Mouse (Mus musculus) embryonic facial prominence, embryonic 13.5 days (tissue): ENCODE results near the gene Slc27a5. TPM values are rescaled to one million over a fixed set of nuclear protein-coding genes. Genes with fewer than 3 reads are reported as not detected.

Source experiments
- ATAC-seq: fragments of 200-750 bp; cut with Nextera tagmentation; 2 replicates; pipeline ENCODE4 v1.8.0; 2017; ENCODE audit warnings: low read depth; ENCODE audit not compliant: insufficient number of reproducible peaks, insufficient read depth, low FRiP score, low TSS enrichment
- H3K27ac ChIP-seq: fragments of 300-500 bp; sonication (generic); 2 replicates; pipeline ENCODE4 v1.5.1; 2015; ENCODE audit warnings: moderate library complexity, mild to moderate bottlenecking, inconsistent platforms
- H3K27me3 ChIP-seq: fragments of 300-500 bp; sonication (generic); 2 replicates; pipeline ENCODE4 v1.6.1; 2015; ENCODE audit warnings: mild to moderate bottlenecking, inconsistent platforms
- H3K36me3 ChIP-seq: fragments of 300-500 bp; sonication (generic); 2 replicates; pipeline ENCODE4 v1.6.1; 2015; ENCODE audit warnings: mild to moderate bottlenecking, inconsistent platforms
- H3K4me1 ChIP-seq: fragments of 300-500 bp; sonication (generic); 2 replicates; pipeline ENCODE4 v1.6.1; 2015; ENCODE audit warnings: inconsistent platforms
- H3K4me2 ChIP-seq: fragments of 300-500 bp; sonication (generic); 2 replicates; pipeline ENCODE4 v1.6.1; 2015; ENCODE audit warnings: moderate library complexity, mild to moderate bottlenecking, inconsistent platforms
- H3K4me3 ChIP-seq: fragments of 300-500 bp; sonication (generic); 2 replicates; pipeline ENCODE4 v1.5.1; 2015; ENCODE audit warnings: mild to moderate bottlenecking, inconsistent platforms
- H3K9ac ChIP-seq: fragments of 300-500 bp; sonication (generic); 2 replicates; pipeline ENCODE4 v1.6.1; 2015; ENCODE audit warnings: mild to moderate bottlenecking, inconsistent platforms
- H3K9me3 ChIP-seq: fragments of 300-500 bp; sonication (generic); 2 replicates; pipeline ENCODE4 v1.6.1; 2016; ENCODE audit warnings: inconsistent platforms
- WGBS: fragments of 180-500 bp; shearing (Covaris S2); methylation state at CpG from one replicate; pipeline ENCODE4 v1.1.7; 2015; ENCODE audit warnings: mixed read lengths; 5-methylcytosine and 5-hydroxymethylcytosine counted together
- polyA plus RNA-seq: library from polyadenylated mRNA; unstranded; fragments of >200 nt; fragmentation: Nextera tagmentation; extraction: Ambion mirVana; gene quantifications from 2 replicates; pipeline ENCODE4 v1.2.1, GENCODE M21; 2015

The Slc27a5 gene
- polyA plus RNA-seq, 1 experiment from 2014 or later: 0.11 TPM

DNA sequence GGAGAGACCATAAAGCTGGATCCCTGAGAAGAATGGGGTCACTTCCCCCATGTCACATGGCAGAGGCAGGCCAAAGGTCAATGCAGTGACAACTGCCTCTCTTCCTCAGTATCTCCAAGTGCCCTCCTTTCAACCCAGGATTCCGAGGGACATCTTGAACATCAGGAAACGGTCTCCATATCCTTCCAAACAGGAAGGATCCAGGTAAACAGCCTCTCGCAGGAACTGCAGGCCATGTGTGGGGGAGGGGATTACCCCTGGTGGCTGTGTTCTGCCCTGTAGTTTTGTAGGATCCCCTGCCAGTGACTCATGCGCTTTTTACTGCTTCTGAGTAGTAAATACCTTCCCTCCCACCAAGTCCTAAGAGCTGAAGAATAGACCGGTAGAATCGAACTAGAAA is 18.2 kb downstream of the Slc27a5 start:
- Histone ChIP-seq H3K27me3 (no peaks in the 10 kb centered on the region), H3K9ac (no peak overlapping the region), H3K4me3 (no peak overlapping the region), H3K36me3 (peaks cover 11% of the 10 kb centered on the region), H3K4me1 (peaks cover 14% of the 10 kb centered on the region), H3K27ac (no peak overlapping the region), H3K4me2 (no peak overlapping the region), H3K9me3 (no peaks in the 10 kb centered on the region)
- ATAC-seq: no peak
- WGBS: 69% methylated on average over 6 of the region's 6 CpGs

DNA sequence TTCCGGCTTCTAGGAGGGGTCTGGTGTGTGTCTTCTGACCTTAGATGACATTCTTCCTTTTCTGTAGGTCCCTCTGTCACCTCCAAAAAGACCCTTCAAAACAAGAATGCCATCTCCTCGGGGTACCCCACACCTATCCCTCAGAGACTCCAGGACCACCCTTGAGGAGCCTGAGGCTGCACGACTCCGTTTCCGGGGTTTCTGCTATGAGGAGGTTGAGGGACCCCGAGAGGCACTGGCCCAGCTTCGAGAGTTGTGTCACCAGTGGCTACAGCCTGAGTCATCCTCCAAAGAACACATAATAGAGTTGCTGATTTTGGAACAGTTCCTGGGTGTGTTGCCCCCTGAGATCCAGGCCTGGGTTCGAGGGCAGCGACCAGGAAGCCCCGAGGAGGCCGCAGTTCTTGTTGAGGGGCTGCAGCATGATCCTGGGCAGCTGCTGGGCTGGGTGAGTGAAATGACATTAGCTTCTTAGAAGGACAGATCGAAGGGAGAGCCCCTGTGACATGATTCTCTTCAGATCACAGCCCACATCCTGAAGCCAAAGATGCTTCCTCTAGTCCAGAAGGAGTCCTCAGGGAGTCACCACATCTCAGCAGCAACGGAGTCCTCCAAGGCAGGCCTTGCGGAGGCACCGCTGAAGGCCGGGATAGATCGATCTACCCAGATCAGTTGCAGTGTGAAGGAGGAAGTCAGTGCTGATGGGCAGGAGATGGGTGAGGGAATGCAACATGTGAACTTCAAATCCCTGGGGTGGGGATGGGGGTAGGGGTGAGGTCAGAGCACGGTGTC is 18.9 kb downstream of the Slc27a5 start:
- 84% methylated on average over 18 of the region's 18 CpGs for WGBS
- Histone ChIP-seq H3K27ac (peak overlapping the region; percentile 94; the same call in 1 of the 2 replicates), H3K4me3 (peak overlapping the region; percentile 63; the same call in 1 of the 2 replicates), H3K36me3 (peaks cover 11% of the 10 kb centered on the region), H3K9me3 (no peaks in the 10 kb centered on the region), H3K27me3 (no peaks in the 10 kb centered on the region), H3K4me2 (peak overlapping the region; percentile 78), H3K9ac (0 out of 2 replicates have a peak overlapping the region, but pooled peaks have one; percentile 76), H3K4me1 (peaks cover 14% of the 10 kb centered on the region)
- no peak for ATAC-seq

DNA sequence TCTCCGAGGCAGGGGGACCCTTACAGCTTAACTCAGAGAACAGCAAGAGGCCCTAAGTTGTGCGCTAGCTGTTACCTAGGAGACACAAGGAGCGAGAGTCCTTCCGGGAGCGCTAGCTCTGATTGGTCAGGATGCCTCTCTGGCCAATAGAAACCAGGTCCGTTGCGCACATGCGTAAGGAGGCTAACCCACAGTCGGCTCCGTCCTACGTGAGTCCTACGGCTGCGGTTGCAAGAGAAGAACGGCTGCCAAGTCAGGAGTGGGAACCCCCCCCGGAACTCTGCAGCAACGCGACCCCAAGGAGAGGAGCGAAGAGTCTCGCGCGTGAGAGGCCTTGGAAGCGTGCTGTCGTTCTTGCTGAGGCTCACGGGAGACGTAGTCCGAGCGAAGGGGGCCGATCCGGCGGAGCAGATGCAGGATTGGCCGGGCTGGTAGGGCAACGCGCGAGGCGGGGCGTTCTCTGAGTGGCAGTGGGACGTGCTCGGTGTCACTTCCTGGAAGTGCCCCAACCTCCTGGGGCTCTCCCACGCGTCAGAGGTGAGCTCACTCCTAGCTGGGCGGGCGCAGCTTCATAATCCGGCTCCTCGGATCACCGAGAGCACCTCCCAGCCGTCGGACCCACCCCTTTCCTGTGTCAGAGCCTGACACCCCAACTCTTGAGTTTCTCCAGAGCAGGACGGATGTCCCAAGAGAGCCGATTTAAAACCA is 20.2 kb downstream of the Slc27a5 start, which contains the start of gene Zfp446:
TSS of gene Zfp446 (plus strand) at position 167 of the 708 bp plus-strand sequence.
- under 1% methylated on average over 49 of the region's 49 CpGs for WGBS
- Histone ChIP-seq H3K4me3 (peak within 1 kb of the TSS; percentile 63), H3K4me1 (peaks cover 14% of the 10 kb centered on the region), H3K27me3 (no peaks in the 10 kb centered on the region), H3K9ac (peak within 1 kb of the TSS; percentile 76), H3K36me3 (peaks cover 16% of the 10 kb centered on the region), H3K9me3 (no peaks in the 10 kb centered on the region), H3K27ac (peak within 1 kb of the TSS; percentile 94), H3K4me2 (peak within 1 kb of the TSS; percentile 78)
- peak; percentile 98 for ATAC-seq

DNA sequence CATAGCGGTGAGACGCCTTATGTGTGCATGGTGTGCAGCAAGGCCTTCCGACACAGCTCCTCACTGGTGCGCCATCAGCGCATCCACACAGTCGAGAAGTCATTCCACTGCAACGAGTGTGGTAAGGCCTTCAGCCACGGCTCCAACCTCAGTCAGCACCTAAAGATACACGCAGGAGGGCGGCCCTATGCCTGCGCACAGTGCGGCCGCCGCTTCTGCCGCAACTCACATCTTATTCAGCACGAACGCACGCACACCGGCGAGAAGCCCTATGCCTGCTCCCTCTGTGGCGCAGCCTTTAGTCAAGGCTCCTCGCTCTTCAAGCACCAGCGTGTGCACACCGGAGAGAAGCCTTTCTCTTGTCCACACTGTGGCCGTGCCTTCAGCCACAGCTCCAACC is 27.1 kb downstream of the Slc27a5 start:
- Histone ChIP-seq H3K9me3 (no peaks in the 10 kb centered on the region), H3K4me1 (peaks cover 11% of the 10 kb centered on the region), H3K4me2 (no peak overlapping the region), H3K27me3 (no peaks in the 10 kb centered on the region), H3K9ac (no peak overlapping the region), H3K36me3 (peaks cover 49% of the 10 kb centered on the region), H3K4me3 (no peak overlapping the region), H3K27ac (no peak overlapping the region)
- 96% methylated on average over 25 of the region's 25 CpGs for WGBS
- no peak for ATAC-seq

DNA sequence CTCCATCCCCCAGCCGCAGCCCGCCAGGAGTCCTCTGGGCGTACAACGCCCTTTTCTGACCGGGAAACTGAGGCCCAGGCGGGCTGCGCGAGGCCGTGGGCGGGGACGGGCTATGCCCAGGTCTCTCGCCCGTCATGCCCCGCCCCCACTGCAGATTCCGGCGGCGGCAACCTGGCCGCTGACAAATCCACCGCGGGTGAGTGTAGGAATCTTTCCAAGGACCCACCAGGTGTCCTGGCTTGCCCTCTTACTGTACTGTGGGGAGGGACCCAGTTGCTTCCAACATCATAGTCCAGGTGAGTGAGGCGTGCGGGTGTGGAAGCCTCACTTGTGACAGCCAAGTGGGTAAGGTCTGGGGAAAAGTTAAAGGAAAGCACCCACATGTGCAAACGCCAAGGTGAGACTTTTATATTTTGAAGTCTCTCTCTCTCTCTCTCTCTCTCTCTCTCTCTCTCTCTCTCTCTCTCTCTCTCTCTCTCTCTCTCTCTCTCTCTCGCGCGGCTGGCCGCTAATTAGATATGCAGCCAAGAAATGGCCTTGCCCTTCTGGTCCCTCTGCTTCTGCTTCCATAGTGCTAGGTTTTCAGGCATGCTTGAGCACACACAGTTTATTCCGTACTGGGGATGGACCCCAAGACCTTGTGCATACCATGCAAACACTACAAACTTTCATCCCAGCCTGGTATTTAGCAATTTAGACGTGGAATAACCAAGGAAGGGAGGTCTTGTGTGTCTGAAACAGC is 31.7 kb downstream of the Slc27a5 start:
- Histone ChIP-seq H3K9me3 (no peaks in the 10 kb centered on the region), H3K4me1 (peaks cover 16% of the 10 kb centered on the region), H3K27me3 (no peaks in the 10 kb centered on the region), H3K9ac (peak overlapping the region; percentile 87), H3K4me2 (peak overlapping the region; percentile 86), H3K36me3 (peaks cover 28% of the 10 kb centered on the region), H3K4me3 (peak overlapping the region; percentile 79), H3K27ac (peak overlapping the region; percentile 89)
- under 1% methylated on average over 29 of the region's 29 CpGs for WGBS
- peak; percentile 34; the same call in 1 of the 2 replicates for ATAC-seq

DNA sequence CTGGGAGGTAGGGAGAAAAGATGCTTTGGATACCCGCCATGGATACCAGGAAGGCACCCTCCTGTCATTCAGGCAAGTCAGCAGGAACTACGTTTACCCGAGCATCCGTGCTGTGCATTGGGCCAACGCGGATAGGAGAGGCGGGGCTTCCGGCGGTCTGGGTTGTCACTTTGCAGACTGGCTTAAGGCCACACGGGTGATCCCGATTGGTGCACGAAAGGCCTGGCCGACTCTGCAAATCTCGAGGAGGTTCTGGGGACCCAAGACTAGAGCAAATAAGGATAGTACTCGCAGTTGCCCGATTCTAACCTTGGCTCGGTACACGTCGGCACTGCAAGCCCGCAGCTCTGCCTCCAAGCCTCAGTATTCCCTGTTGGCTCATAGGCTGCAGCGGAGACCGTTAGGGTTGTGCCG is 32.3 kb downstream of the Slc27a5 start, which contains the start of gene Zfp324:
TSS of gene Zfp324 (plus strand) at position 161 of the 414 bp plus-strand sequence.
- ATAC-seq: peak; percentile 84
- H3K4me1 ChIP-seq: peaks cover 16% of the 10 kb centered on the region
- WGBS: under 1% methylated on average over 23 of the region's 23 CpGs

DNA sequence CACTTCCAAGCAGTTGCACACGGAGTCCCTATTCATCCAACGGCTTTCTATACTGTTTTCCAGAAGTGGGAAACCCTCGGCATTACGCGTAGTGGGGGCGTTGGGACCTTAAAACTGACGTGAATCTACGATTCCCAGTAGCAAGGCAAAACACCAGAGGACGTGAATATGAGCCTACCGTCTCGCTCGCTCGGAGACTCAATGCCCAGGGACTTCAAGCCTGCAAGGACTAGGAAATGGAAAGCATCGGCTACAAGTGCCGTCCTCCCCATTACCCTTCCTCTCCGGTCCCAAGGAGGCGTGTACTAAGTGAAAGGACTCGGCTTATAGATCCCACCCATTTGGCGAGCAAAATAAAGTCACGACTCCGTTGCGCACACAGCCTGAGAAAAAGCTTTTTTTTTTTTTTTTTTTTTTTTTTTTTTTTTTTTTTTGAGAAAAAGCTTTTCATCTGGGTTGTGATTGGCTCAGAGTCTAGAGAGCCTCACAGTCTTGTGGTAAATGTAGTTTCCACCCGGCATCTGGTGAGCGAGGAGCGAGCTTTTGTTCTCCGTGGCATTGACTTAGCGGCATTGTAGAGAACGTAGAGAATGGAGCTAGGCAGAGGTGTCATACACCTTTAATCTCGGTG is 36.4 kb downstream of the Slc27a5 start:
- Histone ChIP-seq H3K4me2 (peak overlapping the region; percentile 64), H3K9me3 (no peaks in the 10 kb centered on the region), H3K27ac (peak overlapping the region; percentile 95), H3K36me3 (no peaks in the 10 kb centered on the region), H3K4me3 (peak overlapping the region; percentile 54), H3K4me1 (peaks cover 7% of the 10 kb centered on the region), H3K9ac (peak overlapping the region; percentile 79), H3K27me3 (no peaks in the 10 kb centered on the region)
- peak; percentile 61; the same call in 1 of the 2 replicates for ATAC-seq
- WGBS: 3% methylated on average over 29 of the region's 29 CpGs

More for the DNA sequence above, 32.3 kb downstream of the Slc27a5 start, which contains the start of gene Zfp324:
- Histone ChIP-seq H3K27me3 (no peaks in the 10 kb centered on the region), H3K4me2 (peak within 1 kb of the TSS; percentile 86), H3K9ac (peak within 1 kb of the TSS; percentile 87), H3K27ac (peak within 1 kb of the TSS; percentile 89), H3K9me3 (no peaks in the 10 kb centered on the region), H3K36me3 (peaks cover 23% of the 10 kb centered on the region), H3K4me3 (peak within 1 kb of the TSS; percentile 79)

DNA sequence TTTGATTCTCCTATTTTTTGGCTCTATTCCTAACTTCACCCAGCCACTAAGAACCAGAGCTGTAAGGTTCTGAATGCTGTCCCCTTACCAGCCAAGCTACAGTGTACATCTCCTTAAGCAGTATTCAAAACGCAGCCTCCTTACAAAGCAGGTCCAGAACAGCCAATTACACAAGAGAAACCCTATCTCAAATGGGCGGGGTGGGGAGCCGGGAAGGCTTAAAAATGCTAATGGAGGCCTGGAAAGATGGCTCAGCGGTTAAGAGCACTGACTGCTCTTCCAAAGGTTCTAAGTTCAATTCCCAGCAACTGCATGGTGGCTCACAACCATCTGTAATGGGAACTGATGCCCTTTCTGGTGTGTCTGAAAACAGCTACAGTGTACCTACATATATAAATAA is 38.3 kb downstream of the Slc27a5 start:
- Histone ChIP-seq H3K27ac (no peak overlapping the region), H3K9me3 (no peaks in the 10 kb centered on the region), H3K4me1 (no peaks in the 10 kb centered on the region), H3K9ac (no peak overlapping the region), H3K27me3 (no peaks in the 10 kb centered on the region), H3K4me2 (no peak overlapping the region), H3K4me3 (no peak overlapping the region), H3K36me3 (no peaks in the 10 kb centered on the region)
- ATAC-seq: no peak
- 17% methylated on average over 4 of the region's 4 CpGs for WGBS

DNA sequence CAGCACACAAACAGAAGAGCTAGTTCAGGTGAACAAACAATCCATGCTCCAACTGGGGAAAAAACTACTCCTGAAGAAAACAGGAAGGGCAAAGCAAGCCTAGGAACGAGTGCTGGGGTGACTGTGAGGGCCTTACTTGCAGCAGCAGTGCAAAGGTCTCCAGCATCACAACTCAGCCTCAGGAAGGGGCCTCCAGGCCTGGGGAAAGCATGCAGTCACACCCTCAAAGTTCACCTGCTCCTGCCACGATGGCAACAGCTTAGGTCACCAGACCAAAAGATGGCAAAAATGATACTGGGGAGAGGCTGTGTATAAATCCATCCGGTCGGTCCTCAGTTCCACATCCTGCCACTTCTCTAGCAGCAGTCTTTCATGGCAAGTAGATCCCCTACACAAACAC is 39.0 kb downstream of the Slc27a5 start:
- ATAC-seq: no peak
- Histone ChIP-seq H3K9me3 (no peaks in the 10 kb centered on the region), H3K4me2 (no peak overlapping the region), H3K36me3 (no peaks in the 10 kb centered on the region), H3K9ac (no peak overlapping the region), H3K27me3 (no peaks in the 10 kb centered on the region), H3K4me3 (no peak overlapping the region), H3K4me1 (no peaks in the 10 kb centered on the region), H3K27ac (no peak overlapping the region)
- WGBS: 77% methylated on average over 4 of the region's 4 CpGs

DNA sequence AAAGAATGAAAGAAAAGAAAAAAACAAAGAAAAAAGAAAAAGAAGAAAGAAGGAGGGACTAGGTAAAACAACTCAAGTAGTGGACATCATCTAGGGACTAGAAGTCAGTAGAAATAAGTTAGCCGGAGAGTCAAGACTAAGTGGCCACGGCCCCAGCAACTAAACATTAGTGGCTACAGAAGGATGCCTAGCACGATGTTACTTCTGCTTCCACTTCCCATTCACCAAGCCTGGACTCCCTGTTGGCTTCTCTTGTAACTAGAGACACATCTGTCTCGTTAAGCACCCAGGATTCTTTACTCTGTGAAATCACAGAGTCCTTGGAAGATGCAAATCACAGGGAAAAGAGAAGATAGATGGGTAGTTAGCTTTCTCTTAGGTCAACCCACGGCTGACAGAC is 40.5 kb downstream of the Slc27a5 start:
- Histone ChIP-seq H3K9me3 (no peaks in the 10 kb centered on the region), H3K4me3 (no peak overlapping the region), H3K27ac (no peak overlapping the region), H3K9ac (no peak overlapping the region), H3K4me1 (no peaks in the 10 kb centered on the region), H3K4me2 (no peak overlapping the region), H3K27me3 (no peaks in the 10 kb centered on the region), H3K36me3 (no peaks in the 10 kb centered on the region)
- WGBS: 76% methylated on average over 5 of the region's 5 CpGs
- ATAC-seq: no peak

DNA sequence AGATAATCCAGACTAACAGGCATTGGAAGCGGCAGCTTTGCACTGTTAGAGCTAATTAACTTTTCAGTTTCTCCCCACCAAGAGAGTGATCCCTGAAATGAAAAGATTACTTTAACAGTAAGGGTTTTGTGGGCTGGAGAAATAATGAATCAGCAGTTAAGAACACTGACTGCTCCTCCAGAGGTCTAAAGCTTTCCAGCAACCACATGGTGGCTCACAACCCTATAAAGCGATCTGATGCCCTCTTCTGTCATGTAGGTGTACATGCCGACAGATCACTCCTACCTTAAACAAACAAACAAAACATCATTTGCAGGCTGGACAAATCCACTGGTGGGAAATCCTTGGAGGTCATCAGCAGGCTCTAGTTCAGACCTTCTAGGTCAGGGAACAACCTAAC is 43.1 kb downstream of the Slc27a5 start:
- no peak overlapping the region for H3K9ac ChIP-seq
- no peak overlapping the region for H3K4me2 ChIP-seq
- H3K27ac ChIP-seq: no peak overlapping the region
- no peak overlapping the region for H3K4me3 ChIP-seq
- no peaks in the 10 kb centered on the region for H3K36me3 ChIP-seq
- H3K27me3 ChIP-seq: no peaks in the 10 kb centered on the region
- 53% methylated on average over 3 of the region's 3 CpGs for WGBS
- no peaks in the 10 kb centered on the region for H3K9me3 ChIP-seq
- peaks cover 4% of the 10 kb centered on the region; the same call in 1 of the 2 replicates for H3K4me1 ChIP-seq
- ATAC-seq: no peak
